Mouse (Mus musculus): ENCODE data around the gene Ufsp1. TPM values are rescaled to one million over a fixed set of nuclear protein-coding genes. Genes with fewer than 3 reads are reported as not detected.

Gene Ufsp1
- polyA plus RNA-seq, 1 experiment = 7.1 TPM

DNA sequence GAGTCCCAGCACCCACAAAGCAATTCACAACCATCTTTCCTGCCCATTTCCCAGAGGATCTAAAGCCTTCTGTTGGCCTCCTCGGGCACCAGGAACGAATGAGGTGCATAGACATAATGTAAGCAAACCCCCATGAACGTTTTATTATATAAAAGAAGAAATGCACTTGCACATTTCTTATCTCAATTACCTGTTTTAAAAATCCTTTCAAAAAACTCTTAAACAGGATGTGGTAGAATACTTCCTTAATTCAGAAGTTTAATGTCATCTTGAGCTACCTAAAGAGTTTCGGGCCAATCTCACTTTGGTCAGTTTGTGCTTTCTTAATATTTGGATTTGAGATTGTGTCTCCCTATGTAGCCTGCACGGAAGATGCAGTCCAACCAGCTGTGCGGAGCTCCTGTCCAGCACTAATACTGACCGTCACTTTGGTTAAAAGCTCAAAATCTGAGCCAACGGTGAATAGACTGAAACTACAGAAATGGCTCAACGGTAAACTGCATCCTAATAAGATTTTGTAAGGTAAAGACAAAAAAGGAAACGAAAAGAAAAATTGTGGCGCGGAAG, 12.1 kb downstream of the Ufsp1 start:
- no peak for DNase-seq
- H3K4me1 ChIP-seq (ENCODE audit: control insufficient read depth, insufficient read depth, low read length) = peaks cover 9% of the 10 kb centered on the region
- 3% methylated on average over 12 of the region's 12 CpGs for WGBS
- TF ChIP-seq POLR2A (IDR thresholded peaks at IDR 0.05; ENCODE audit: borderline replicate concordance, extremely low read depth, low read depth, low read length) (no peak), CTCF (IDR thresholded peaks at IDR 0.05; ENCODE audit: insufficient read depth, low read length) (no peak)
- peak overlapping the region; percentile 88 for H3K4me3 ChIP-seq (replicated peaks; ENCODE audit: extremely low read depth, low read depth, low read length)

GRCm38 (mm10) chr5:137307071-137307912, 12.9 kb downstream of the Ufsp1 start, which contains the start of gene Srrt:
Gene Srrt (minus strand): TSS chr5:137307674.
- TF ChIP-seq POLR2A (IDR thresholded peaks at IDR 0.05; ENCODE audit: borderline replicate concordance, extremely low read depth, low read depth, low read length) = peak; percentile 71; the same call in 1 of the 2 replicates
- no peak for TF ChIP-seq CTCF (IDR thresholded peaks at IDR 0.05; ENCODE audit: insufficient read depth, low read length)
- Histone ChIP-seq H3K4me1 (ENCODE audit: control insufficient read depth, insufficient read depth, low read length) (peaks cover 9% of the 10 kb centered on the region), H3K4me3 (replicated peaks; ENCODE audit: extremely low read depth, low read depth, low read length) (peak within 1 kb of the TSS; percentile 88)
- WGBS = under 1% methylated on average over 57 of the region's 72 CpGs
- DNase-seq = peak; percentile 85

GRCm38 (mm10) chr5:137308356-137308755, 13.9 kb downstream of the Ufsp1 start:
- H3K4me1 ChIP-seq (ENCODE audit: control insufficient read depth, insufficient read depth, low read length) = peaks cover 9% of the 10 kb centered on the region
- 92% methylated on average over 4 of the region's 4 CpGs for WGBS
- DNase-seq = no peak
- TF ChIP-seq POLR2A (IDR thresholded peaks at IDR 0.05; ENCODE audit: borderline replicate concordance, extremely low read depth, low read depth, low read length) (no peak), CTCF (IDR thresholded peaks at IDR 0.05; ENCODE audit: insufficient read depth, low read length) (no peak)
- H3K4me3 ChIP-seq (replicated peaks; ENCODE audit: extremely low read depth, low read depth, low read length) = no peak overlapping the region

DNA sequence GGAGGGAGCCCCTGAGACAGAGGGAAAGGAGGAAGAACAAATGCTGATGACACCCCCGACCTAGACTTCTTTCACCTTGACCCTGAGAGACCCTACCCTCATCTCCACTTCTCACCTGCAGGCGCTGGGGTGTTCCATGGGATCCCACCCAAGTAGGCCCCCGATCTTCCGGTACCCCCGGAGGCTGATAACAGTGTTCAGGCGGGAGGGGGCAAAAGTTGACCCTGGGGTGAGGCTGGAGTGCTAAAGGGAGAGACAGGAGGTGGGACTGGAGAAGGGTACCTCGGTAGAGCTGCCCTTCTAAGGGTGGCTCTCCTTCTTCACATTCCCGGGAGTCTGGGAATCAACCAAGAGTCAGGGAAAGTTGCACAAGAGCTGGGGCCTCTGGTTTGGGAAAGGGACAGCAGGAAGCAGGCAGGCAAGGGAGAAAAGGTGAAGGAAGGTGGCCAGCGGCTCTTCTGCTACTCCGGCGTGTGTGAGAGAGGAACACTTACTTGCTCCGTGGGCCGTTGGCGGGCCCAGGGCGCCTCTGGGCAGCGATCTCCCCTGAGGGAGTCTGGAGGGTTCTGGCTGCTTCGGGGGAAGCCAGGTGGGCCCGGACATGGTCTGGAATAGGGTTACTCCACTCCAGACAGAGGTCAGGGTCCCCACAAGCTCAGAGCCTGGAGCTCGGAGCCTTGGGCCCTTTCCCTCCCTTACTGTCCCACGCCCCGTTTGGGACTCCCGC, 19.2 kb downstream of the Ufsp1 start:
- peak; percentile 68; the same call in 1 of the 2 replicates for TF ChIP-seq POLR2A (IDR thresholded peaks at IDR 0.05; ENCODE audit: borderline replicate concordance, extremely low read depth, low read depth, low read length)
- TF ChIP-seq CTCF (IDR thresholded peaks at IDR 0.05; ENCODE audit: insufficient read depth, low read length) = no peak
- H3K4me3 ChIP-seq (replicated peaks; ENCODE audit: extremely low read depth, low read depth, low read length) = peak overlapping the region; percentile 66
- DNase-seq = no peak
- WGBS = 5% methylated on average over 22 of the region's 22 CpGs
- no peaks in the 10 kb centered on the region for H3K4me1 ChIP-seq (ENCODE audit: control insufficient read depth, insufficient read depth, low read length)

DNA sequence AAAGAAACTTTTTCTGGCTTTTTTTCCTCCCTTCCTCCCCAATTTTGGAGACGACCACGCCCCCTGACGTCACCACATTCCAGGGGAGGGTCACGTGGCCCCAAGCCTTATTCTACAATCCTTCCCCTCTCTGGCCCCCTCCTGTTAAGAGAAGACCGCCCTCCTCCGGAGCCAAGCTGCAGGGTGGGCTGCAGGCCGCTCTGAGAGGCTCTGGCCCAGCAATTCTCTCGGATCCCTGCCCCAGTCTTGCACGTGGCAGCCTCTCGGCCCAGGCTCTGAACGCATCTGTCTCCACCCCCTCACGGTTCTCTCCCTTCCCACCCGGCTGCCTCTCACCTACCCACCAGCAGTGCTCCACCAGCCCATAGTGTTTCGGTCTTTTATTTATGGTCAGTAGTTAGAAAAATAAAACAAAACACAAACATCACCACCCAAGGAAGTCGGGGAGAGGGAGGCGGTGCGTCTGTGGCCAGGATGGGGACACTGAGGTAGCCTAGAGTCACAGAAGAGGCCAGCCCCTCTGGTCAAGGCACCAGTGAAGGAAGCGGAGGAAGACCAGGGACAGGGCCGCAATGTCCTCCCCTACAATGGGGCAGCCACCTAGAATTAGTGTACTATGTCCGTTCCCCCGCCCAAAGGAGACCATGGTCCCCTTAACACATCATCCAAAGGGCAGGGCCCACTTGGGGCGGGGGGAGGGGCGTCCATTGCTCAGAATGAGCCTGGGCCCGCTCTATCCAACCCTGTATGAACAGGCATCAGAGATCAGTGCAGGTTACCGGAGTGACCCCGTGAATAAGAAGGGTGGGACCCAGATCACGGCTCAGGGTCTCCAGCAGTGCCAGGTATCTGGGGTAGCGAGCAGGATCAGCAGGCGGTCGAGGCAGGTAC, 20.0 kb downstream of the Ufsp1 start, which contains the start of gene Trip6:
Gene Trip6, minus strand, starts transcription at position 212 of the 891 bp plus-strand sequence.
- 27% methylated on average over 30 of the region's 30 CpGs for WGBS
- Histone ChIP-seq H3K4me3 (replicated peaks; ENCODE audit: extremely low read depth, low read depth, low read length) (peak within 1 kb of the TSS; percentile 66), H3K4me1 (ENCODE audit: control insufficient read depth, insufficient read depth, low read length) (no peaks in the 10 kb centered on the region)
- peak; percentile 85 for DNase-seq
- TF ChIP-seq CTCF (IDR thresholded peaks at IDR 0.05; ENCODE audit: insufficient read depth, low read length) (no peak), POLR2A (IDR thresholded peaks at IDR 0.05; ENCODE audit: borderline replicate concordance, extremely low read depth, low read depth, low read length) (no peak)

- no peak for DNase-seq
- TF ChIP-seq CTCF (IDR thresholded peaks at IDR 0.05; ENCODE audit: insufficient read depth, low read length) (peak; percentile 34; the same call in 1 of the 2 replicates), POLR2A (IDR thresholded peaks at IDR 0.05; ENCODE audit: borderline replicate concordance, extremely low read depth, low read depth, low read length) (no peak)
- Histone ChIP-seq H3K4me1 (ENCODE audit: control insufficient read depth, insufficient read depth, low read length) (no peaks in the 10 kb centered on the region), H3K4me3 (replicated peaks; ENCODE audit: extremely low read depth, low read depth, low read length) (no peak overlapping the region)
- WGBS = 52% methylated on average over 30 of the region's 30 CpGs
Measured at GRCm38 (mm10) chr5:137315084-137315903, 20.9 kb downstream of the Ufsp1 start.

DNA sequence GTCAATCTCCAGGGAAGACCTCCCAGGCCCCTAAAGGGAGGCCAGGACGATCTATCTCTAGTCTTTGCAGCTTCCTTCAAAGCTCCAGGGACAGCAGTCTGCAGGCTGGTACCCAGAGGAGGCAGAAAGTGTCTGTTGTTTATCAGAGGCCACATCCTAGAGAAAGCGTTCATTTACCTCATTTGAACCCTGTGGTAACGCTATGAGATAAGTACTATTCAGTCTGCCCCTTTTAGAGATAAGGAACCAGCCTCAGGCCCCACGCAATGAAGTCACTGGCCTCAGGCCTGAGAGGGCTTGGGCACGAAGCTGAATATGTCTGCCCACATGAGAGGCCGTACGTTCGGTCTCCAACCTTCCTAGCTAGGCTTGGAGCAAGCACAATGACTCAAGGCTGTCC, 22.9 kb downstream of the Ufsp1 start:
- H3K4me3 ChIP-seq (replicated peaks; ENCODE audit: extremely low read depth, low read depth, low read length) = no peak overlapping the region
- 81% methylated on average over 8 of the region's 8 CpGs for WGBS
- no peak for TF ChIP-seq CTCF (IDR thresholded peaks at IDR 0.05; ENCODE audit: insufficient read depth, low read length)
- TF ChIP-seq POLR2A (IDR thresholded peaks at IDR 0.05; ENCODE audit: borderline replicate concordance, extremely low read depth, low read depth, low read length) = no peak
- DNase-seq = no peak
- H3K4me1 ChIP-seq (ENCODE audit: control insufficient read depth, insufficient read depth, low read length) = no peaks in the 10 kb centered on the region

GRCm38 (mm10) chr5:137318570-137318969, 24.1 kb downstream of the Ufsp1 start:
- Histone ChIP-seq H3K4me1 (ENCODE audit: control insufficient read depth, insufficient read depth, low read length) (no peaks in the 10 kb centered on the region), H3K4me3 (replicated peaks; ENCODE audit: extremely low read depth, low read depth, low read length) (no peak overlapping the region)
- DNase-seq = no peak
- 78% methylated on average over 1 of the region's 1 CpGs for WGBS
- TF ChIP-seq POLR2A (IDR thresholded peaks at IDR 0.05; ENCODE audit: borderline replicate concordance, extremely low read depth, low read depth, low read length) (no peak), CTCF (IDR thresholded peaks at IDR 0.05; ENCODE audit: insufficient read depth, low read length) (no peak)
